Mouse (Mus musculus) adrenal gland, adult 18-20 months (tissue): ENCODE measurements around the gene Timp1. TPM values are rescaled to one million over a fixed set of nuclear protein-coding genes. Genes with fewer than 3 reads are reported as not detected.

Experiments used
- DNase-seq, 2 experiments: peaks; one replicate each; pipeline ENCODE4 v3.0.0; 2021 to 2022; ENCODE audit warnings: low spot score in 2 of 2
- long read RNA-seq, 2 experiments: library from polyadenylated mRNA; stranded (forward); transcript quantifications; one replicate each; pipeline ENCODE4 v2.0.0; 2021
- total RNA-seq, 2 experiments: library from RNA; stranded (reverse); gene quantifications; 1 replicate in 1 of 2; 2 replicates in 1 of 2; pipeline ENCODE4 v1.2.3; 2021

The Timp1 gene
- 10 to 100 TPM; 20.9 to 32.1 TPM for total RNA-seq
- long read RNA-seq, experiment 1, partial matches to known transcripts = 0 of 5 reads
- long read RNA-seq, experiment 1, other reads (novel, unspliced or antisense) = 0 of 5 reads
- long read RNA-seq, experiment 2, transcript Timp1-202 (6 exons, 883 nt) = major isoform, 7 of 13 reads
- long read RNA-seq, experiment 2, partial matches to known transcripts = 1 of 13 reads
- long read RNA-seq, experiment 2, other reads (novel, unspliced or antisense) = 2 of 13 reads

- DNase-seq = peak; percentile 50 to 56
Measured at GRCm38 (mm10) chrX:20869962-20870513, at the start of gene Timp1. Gene Timp1, plus strand, starts transcription at chrX:20870166.

DNA sequence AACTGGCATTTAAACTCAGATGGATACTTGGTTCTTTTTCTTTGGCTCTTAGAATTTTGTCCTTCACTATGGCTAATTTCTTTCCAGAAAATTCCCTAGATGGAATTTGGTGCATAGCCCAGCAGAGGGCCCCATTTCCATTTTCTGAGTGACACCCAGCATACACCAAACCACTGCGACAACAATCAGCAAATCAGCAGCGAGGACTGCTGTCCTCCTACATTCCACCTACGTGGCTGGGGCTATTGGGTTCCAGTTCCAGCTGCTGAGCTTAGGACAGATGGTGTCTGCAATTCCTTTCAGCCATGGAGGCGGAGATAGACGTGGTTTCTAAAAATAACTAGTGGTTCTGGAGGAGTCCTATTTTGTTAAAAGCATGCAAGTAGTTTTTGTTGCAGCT lies 41.0 kb upstream of the Timp1 start:
- peak; percentile 24 to 25 for DNase-seq

DNA sequence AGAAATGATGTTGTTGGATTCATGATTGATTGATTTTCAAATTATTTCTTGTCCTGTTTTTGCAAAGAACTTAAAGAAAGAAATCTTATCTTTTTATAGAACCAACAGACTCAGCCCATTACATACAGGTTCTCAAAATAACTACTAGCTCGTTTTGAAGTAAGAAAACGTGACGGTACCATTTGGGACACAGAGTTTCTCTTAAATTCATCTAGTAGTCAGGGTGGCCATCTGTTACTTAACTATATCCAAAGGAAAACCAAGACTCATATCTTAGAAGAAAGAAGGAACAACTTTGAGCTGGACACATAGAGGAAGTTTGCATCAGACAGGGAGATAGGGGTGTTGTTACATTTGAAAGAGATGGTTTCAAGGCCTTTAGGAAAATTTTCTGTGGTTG lies 22.7 kb upstream of the Timp1 start:
- no peak for DNase-seq

DNA sequence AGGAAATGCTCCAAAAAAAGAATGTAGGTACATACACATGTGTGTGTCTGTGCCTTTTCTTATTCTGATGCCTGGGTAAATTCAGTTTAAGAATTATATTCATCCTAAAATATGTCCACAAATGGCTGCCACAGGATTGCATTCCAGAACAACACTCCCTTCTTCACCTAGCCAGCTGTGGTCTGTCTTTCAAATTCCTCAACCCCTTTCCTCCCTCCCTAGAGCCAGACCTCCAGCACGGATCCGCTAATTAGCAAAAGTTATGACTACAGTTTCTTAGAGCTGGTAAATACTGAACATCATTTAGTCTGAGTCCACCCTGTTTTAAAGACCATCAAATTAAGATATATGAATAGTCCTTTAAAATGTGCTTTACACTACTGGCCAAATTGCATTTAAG lies 22.1 kb upstream of the Timp1 start:
- no peak for DNase-seq

- peak; percentile 60 to 73 for DNase-seq
Measured at GRCm38 (mm10) chrX:20848256-20848984, 21.5 kb upstream of the Timp1 start.

- no peak for DNase-seq
Measured at GRCm38 (mm10) chrX:20853794-20854193, 16.2 kb upstream of the Timp1 start.

DNA sequence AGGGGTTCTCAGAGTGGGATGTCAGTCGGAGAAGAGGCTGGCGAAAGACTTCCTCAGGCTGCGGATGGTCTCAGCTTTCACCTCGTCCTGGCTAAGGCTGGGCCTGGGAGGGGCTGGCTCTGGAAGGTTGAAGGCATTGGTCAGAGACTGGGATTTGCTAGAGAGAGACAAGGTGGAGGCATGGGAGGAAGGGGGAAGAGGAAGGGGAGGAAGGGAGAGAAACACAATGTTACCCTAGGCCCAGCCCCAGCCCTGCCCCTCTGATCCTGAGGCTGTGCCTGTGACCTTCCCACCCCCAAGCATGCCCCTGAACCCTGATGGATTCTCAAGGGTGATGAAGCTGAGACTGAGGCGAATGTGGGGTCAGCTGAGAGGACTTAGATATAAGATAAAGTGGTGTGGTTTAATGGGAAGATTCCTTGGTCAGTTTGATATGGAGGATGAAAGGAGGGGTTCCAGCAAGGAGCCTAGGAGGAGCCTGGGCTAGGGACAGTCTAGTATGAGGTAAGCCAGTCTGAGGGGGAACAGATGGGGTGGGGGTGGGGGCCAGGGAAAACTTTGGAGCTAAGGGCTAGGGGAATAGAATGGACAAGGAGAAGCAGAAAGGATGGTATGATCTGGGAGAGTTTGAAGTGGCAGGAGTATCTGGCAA lies 8.4 kb upstream of the Timp1 start:
- DNase-seq = no peak

DNA sequence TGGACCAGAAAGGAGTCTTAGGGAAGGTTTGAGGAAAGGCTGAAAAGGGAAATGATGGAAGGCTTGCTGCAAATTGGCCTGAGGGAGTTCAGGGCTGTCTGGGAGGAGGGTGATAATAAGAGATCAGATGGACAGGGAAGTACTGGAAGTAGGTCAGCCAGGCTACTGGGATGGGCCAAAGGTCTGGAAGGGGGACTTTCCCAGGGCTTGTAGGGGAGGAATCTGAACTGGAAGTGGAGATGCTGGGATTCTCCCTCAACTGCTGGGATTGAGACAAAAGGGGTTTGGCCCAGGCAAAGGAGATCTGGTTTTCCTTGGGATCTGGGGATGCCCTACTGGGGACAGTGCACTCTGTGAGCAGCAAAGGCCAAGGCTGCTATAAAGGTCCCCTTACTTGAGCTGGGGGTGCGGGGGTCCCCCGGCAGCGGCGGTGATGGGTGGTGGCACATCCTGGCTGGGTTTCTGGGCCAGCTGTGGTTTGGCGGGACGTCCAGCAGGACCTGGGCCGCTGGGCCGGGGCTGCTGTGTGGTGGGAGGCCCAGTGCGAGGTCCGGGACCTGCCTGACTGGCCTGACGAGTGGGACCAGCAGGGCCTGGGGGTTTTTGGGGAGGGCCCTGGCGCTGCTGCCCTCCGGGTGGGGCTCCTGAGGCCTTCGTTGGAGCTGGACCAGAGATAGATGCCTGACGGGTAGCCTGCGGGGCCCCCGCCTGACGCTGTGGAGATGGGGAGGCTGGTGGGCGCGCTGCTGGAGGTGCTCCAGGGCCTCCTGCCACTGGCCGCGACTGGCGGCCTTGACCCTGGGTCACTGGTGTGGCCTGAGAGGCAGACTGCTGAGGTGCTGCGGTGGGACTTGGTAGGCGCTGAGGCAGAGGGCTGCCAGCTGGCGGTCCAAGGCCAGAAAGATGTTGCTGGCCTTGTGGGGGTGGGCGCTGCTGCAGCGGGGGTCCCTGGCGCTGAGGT lies 7.6 kb upstream of the Timp1 start:
- no peak for DNase-seq

GRCm38 (mm10) chrX:20863161-20864101 lies 6.5 kb upstream of the Timp1 start:
- DNase-seq = no peak

GRCm38 (mm10) chrX:20868091-20868490 lies 1.9 kb upstream of the Timp1 start:
- DNase-seq = no peak

GRCm38 (mm10) chrX:20869203-20869602 lies 763 bp upstream of the Timp1 start:
- DNase-seq = no peak

GRCm38 (mm10) chrX:20872928-20873500 lies 3.0 kb downstream of the Timp1 start:
- DNase-seq = no peak

DNA sequence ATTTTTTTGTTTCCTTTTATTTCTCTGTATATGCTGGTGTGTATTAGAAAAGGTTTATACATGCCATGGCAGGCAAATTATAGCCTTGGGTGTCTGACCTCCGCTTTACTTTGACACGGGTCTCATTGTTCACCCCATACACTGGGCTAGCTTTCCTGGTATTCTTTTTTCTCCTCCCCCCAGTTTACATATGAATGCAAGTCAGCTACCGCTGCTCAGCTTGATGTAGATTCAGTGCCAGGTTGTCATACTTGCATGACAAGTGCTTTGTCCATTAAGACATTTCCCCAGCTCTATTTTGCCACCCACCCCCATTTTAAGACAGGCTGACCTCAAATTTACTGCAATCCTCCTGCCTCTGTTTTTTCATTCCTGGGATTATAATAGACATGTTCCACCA lies 5.3 kb downstream of the Timp1 start:
- DNase-seq = no peak

- DNase-seq = no peak
Measured at GRCm38 (mm10) chrX:20910074-20910473, 40.1 kb downstream of the Timp1 start.

GRCm38 (mm10) chrX:20913726-20914125 lies 43.8 kb downstream of the Timp1 start:
- DNase-seq = no peak

DNA sequence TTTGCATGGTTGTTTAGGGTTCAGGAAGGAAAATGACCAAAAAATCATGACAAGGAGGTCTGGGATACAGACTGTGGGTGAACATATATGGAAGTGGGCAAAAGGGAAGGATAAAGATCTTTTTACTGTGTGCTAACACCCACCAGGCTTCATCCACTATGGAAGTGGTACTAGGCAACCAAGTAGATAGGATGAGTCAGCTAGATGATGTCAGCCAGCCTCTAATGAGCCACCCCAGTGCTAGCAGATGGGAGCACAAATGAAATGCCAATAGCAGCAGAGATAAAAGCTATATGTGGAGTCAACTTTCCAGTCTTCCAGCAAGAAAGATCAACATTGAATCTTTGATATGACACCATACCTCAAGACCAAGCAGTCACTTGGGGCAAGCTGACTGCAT lies 45.1 kb downstream of the Timp1 start:
- no peak for DNase-seq

- peak in 1 of 2 experiments; percentile 19 for DNase-seq
Measured at GRCm38 (mm10) chrX:20920249-20920843, 50.4 kb downstream of the Timp1 start.

GRCm38 (mm10) chrX:20920844-20921364 lies 50.9 kb downstream of the Timp1 start, which contains the start of gene Syn1:
Gene Syn1, minus strand, starts transcription at chrX:20921004.
- peak; percentile 62 to 63 for DNase-seq

GRCm38 (mm10) chrX:20921366-20921765 lies 51.4 kb downstream of the Timp1 start:
- DNase-seq = no peak
